Mouse (Mus musculus) midbrain, embryonic 16.5 days (tissue): Measurements from ENCODE around the gene Ankrd61. TPM values are rescaled to one million over a fixed set of nuclear protein-coding genes. Genes with fewer than 3 reads are reported as not detected.

Experiments
- ATAC-seq: fragments of 200-750 bp; cut with Nextera tagmentation; 2 replicates; pipeline ENCODE4 v1.8.0; 2017; ENCODE audit warnings: moderate TSS enrichment
- H3K27ac ChIP-seq: fragments of 300-500 bp; sonication (generic); 2 replicates; pipeline ENCODE4 v1.5.1; 2014; ENCODE audit warnings: mild to moderate bottlenecking, low read length, mixed read lengths
- H3K27me3 ChIP-seq: fragments of 300-500 bp; sonication (generic); 2 replicates; pipeline ENCODE4 v1.6.1; 2014; ENCODE audit warnings: low read depth, low read length, mixed read lengths; ENCODE audit not compliant: control insufficient read depth, insufficient read depth
- H3K36me3 ChIP-seq: fragments of 300-500 bp; sonication (generic); 2 replicates; pipeline ENCODE4 v1.6.1; 2014; ENCODE audit warnings: mild to moderate bottlenecking, low read length, moderate library complexity, mixed read lengths; ENCODE audit not compliant: control insufficient read depth, insufficient read depth
- H3K4me1 ChIP-seq: fragments of 300-500 bp; sonication (generic); 2 replicates; pipeline ENCODE4 v1.6.1; 2014; ENCODE audit warnings: mild to moderate bottlenecking, low read length, mixed read lengths; ENCODE audit not compliant: control insufficient read depth, insufficient read depth
- H3K4me2 ChIP-seq: fragments of 300-500 bp; sonication (generic); 2 replicates; pipeline ENCODE4 v1.6.1; 2014; ENCODE audit warnings: mild to moderate bottlenecking, low read length, mixed read lengths
- H3K4me3 ChIP-seq: fragments of 300-500 bp; sonication (generic); 2 replicates; pipeline ENCODE4 v1.5.1; 2014; ENCODE audit warnings: low read depth, mild to moderate bottlenecking, low read length, moderate library complexity, mixed read lengths
- H3K9ac ChIP-seq: fragments of 300-500 bp; sonication (generic); 2 replicates; pipeline ENCODE4 v1.6.1; 2014; ENCODE audit warnings: low read depth, low read length, mixed read lengths
- H3K9me3 ChIP-seq: fragments of 300-500 bp; sonication (generic); replicated peaks from 2 replicates; pipeline ENCODE4 v1.6.1; 2014; ENCODE audit warnings: mild to moderate bottlenecking, low read length, mixed read lengths; ENCODE audit not compliant: control insufficient read depth, poor library complexity, severe bottlenecking
- WGBS: fragments of 180-500 bp; shearing (Covaris S2); extraction: QIAGEN DNeasy Blood & Tissue Kit; methylation state at CpG from one replicate; pipeline ENCODE4 v1.1.7; 2014; 5-methylcytosine and 5-hydroxymethylcytosine counted together
- polyA plus RNA-seq: library from polyadenylated mRNA; unstranded; fragments of >200 nt; fragmentation: Nextera tagmentation; extraction: Ambion mirVana; gene quantifications from 2 replicates; pipeline ENCODE4 v1.2.1, GENCODE M21; 2015

Ankrd61 gene
- polyA plus RNA-seq, 1 experiment from 2014 or later: 0.78 TPM

DNA sequence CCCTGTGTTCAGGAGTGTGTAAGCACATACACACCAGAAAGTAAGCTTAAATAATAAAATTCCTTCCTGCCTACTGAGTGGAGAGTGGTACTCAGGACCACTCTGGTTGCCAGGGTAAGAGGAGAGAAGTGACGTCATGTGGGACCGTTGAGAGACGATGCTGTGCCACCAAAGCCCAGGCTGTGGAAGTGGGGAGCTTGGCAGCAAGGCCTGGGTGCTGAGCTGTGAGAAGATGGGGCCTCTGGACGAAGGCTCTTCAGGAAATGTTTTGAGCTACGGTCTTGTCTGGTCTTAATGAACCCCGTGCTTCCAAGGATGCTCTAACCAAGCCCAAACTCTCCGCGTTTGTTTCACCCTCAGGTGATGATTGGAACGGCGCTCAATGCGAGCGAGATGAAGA is 33.2 kb upstream of the Ankrd61 start:
- no peak overlapping the region for H3K9ac ChIP-seq
- no peaks in the 10 kb centered on the region for H3K9me3 ChIP-seq
- no peak for ATAC-seq
- H3K4me3 ChIP-seq: no peak overlapping the region
- H3K4me2 ChIP-seq: no peak overlapping the region
- 0 out of 2 replicates have a peak, but pooled peaks cover 2% of the 10 kb centered on the region for H3K4me1 ChIP-seq
- peaks cover 19% of the 10 kb centered on the region for H3K36me3 ChIP-seq
- WGBS: 96% methylated on average over 12 of the region's 12 CpGs
- H3K27ac ChIP-seq: no peak overlapping the region
- no peaks in the 10 kb centered on the region for H3K27me3 ChIP-seq

DNA sequence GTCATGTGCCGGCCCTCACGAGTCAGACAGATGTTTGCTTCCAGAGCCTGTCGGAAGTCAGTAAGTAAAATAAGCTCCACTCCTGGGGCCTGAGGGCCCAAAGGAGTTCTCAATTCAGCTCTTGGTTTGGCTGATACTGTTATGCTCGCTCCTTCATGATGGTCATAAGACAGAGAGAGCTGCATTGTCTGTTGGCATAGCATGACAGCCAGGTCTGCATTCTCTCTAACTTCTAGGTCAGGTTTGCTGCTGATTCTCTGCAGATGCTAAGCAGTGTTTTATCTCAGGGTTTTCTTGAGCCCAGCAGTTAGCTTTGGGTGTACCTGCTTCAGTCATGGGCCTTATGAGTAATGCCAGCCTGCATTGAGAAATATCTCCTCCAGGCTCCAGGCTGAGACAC is 31.8 kb upstream of the Ankrd61 start:
- Histone ChIP-seq H3K9me3 (no peaks in the 10 kb centered on the region), H3K27me3 (no peaks in the 10 kb centered on the region), H3K4me1 (0 out of 2 replicates have a peak, but pooled peaks cover 2% of the 10 kb centered on the region), H3K27ac (no peak overlapping the region), H3K4me3 (no peak overlapping the region), H3K4me2 (no peak overlapping the region), H3K9ac (no peak overlapping the region), H3K36me3 (peaks cover 30% of the 10 kb centered on the region)
- 94% methylated on average over 4 of the region's 4 CpGs for WGBS
- no peak for ATAC-seq

DNA sequence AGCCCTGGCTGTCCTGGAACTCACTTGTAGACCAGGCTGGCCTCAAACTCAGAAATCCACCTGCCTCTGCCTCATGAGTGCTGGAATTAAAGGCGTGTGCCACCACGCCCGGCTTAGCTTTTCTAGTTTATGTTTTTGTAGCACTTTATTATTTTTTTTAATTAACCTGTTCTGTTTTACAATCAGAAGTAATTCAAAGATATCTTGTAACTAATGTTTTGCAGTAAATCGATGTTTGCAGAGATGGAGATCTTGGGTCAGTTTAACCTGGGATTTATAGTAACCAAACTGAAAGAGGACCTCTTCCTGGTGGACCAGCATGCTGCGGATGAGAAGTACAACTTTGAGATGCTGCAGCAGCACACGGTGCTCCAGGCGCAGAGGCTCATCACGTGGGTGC is 30.4 kb upstream of the Ankrd61 start, which contains the start of gene Gm42421:
Gene Gm42421, plus strand, starts transcription at position 301 of the 400 bp plus-strand sequence.
- H3K27me3 ChIP-seq: no peaks in the 10 kb centered on the region
- H3K27ac ChIP-seq: no peak within 1 kb of the TSS
- H3K9ac ChIP-seq: no peak within 1 kb of the TSS
- H3K9me3 ChIP-seq: no peaks in the 10 kb centered on the region
- peaks cover 35% of the 10 kb centered on the region for H3K36me3 ChIP-seq
- no peak within 1 kb of the TSS for H3K4me2 ChIP-seq
- 0 out of 2 replicates have a peak, but pooled peaks cover 1% of the 10 kb centered on the region for H3K4me1 ChIP-seq
- ATAC-seq: no peak
- H3K4me3 ChIP-seq: no peak within 1 kb of the TSS
- 98% methylated on average over 8 of the region's 8 CpGs for WGBS

DNA sequence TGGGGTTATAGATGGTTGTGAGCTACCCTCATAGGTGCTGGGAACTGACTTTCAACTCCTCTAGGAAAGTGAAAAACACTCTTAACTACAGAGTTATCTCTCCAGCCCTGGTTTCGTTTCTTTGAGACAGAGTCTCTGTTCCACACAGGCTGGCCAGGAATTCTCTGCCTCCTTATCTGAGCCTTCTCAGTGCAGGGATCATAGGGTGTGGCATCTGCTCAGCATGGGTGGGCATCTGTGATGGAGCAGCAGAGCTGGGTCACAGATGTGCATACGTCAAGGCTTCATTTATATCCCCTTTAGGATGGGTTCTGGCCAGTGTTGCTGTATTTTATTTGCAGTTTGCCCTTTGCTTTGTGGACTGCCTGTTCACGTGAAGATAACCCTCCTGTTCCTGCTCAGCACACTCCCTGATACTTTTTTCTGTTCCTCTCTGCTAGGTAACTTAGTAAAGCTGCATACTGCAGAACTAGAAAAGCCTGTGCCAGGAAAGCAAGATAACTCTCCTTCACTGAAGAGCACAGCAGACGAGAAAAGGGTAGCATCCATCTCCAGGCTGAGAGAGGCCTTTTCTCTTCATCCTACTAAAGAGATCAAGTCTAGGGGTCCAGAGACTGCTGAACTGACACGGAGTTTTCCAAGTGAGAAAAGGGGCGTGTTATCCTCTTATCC is 27.4 kb upstream of the Ankrd61 start:
- Histone ChIP-seq H3K4me1 (no peaks in the 10 kb centered on the region), H3K4me2 (no peak overlapping the region), H3K9me3 (no peaks in the 10 kb centered on the region), H3K27me3 (no peaks in the 10 kb centered on the region), H3K4me3 (no peak overlapping the region), H3K9ac (no peak overlapping the region), H3K36me3 (peaks cover 37% of the 10 kb centered on the region), H3K27ac (no peak overlapping the region)
- ATAC-seq: no peak
- 94% methylated on average over 6 of the region's 6 CpGs for WGBS

DNA sequence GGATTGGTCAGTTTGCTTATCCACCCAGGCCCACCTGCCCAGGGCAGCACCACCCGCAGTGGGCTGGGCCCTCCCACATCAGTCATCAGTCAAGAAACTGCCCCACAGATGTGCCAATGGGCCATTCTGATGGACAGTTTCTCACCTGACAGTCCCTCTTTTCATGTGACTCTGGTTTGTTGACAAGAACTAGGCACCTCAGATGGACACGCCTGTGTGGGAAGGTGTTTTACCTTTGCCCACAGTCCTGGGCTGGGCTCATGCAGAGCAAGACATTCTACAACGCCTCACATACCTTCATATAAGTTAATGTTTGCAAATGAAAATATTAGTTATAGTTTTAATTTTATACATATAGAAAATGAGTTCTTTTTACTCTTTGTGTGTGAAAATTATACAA is 20.6 kb upstream of the Ankrd61 start:
- no peak for ATAC-seq

DNA sequence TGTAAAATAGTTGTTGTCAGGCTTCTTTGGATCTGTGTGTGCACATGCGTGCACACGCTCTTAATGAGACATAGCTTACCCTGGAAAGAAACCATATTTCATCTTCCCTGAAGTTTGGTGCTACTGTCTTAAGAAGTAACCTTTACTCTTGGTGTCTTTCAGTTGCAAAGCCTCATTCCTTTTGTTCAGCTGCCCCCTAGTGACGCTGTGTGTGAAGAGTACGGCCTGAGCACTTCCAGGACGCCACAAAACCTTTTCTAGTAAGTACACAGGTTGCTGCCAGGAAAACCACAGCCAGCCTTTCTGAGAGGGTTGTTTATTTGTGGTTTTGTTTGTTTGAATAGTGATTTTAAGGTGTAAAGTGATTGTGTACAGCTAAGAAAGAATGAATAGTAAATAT is 19.9 kb upstream of the Ankrd61 start:
- peaks cover 15% of the 10 kb centered on the region for H3K36me3 ChIP-seq
- H3K4me2 ChIP-seq: no peak overlapping the region
- 48% methylated on average over 5 of the region's 5 CpGs for WGBS
- H3K9ac ChIP-seq: no peak overlapping the region
- H3K4me1 ChIP-seq: no peaks in the 10 kb centered on the region
- no peak overlapping the region for H3K27ac ChIP-seq
- H3K9me3 ChIP-seq: no peaks in the 10 kb centered on the region
- H3K27me3 ChIP-seq: no peaks in the 10 kb centered on the region
- H3K4me3 ChIP-seq: no peak overlapping the region
- ATAC-seq: no peak

More for the DNA sequence above, 20.6 kb upstream of the Ankrd61 start:
- no peak overlapping the region for H3K27ac ChIP-seq
- H3K4me3 ChIP-seq: no peak overlapping the region
- 97% methylated on average over 3 of the region's 3 CpGs for WGBS
- H3K27me3 ChIP-seq: no peaks in the 10 kb centered on the region
- no peaks in the 10 kb centered on the region for H3K9me3 ChIP-seq
- peaks cover 18% of the 10 kb centered on the region for H3K36me3 ChIP-seq
- no peak overlapping the region for H3K4me2 ChIP-seq
- no peaks in the 10 kb centered on the region for H3K4me1 ChIP-seq
- H3K9ac ChIP-seq: no peak overlapping the region

DNA sequence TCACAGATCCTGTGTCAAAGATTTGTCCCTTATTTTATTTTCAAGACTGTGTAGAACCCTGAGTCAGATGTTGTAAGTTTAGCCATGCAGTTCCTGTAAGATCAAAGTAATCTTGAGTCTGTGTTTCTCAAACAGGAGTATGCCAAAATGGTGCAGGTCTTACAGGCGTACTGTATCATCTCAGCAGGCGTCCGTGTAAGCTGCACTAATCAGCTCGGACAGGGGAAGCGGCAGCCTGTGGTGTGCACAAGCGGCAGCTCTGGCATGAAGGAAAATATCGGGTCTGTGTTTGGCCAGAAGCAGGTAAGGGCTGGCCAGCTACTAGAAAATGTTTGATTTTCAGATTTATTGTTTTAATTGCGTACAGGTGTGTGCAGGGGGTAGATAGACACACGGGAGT is 18.7 kb upstream of the Ankrd61 start:
- Histone ChIP-seq H3K4me2 (no peak overlapping the region), H3K4me3 (no peak overlapping the region), H3K36me3 (peaks cover 14% of the 10 kb centered on the region; the same call in 1 of the 2 replicates), H3K27me3 (no peaks in the 10 kb centered on the region), H3K4me1 (peaks cover 1% of the 10 kb centered on the region; the same call in 1 of the 2 replicates), H3K9ac (no peak overlapping the region), H3K9me3 (no peaks in the 10 kb centered on the region), H3K27ac (no peak overlapping the region)
- ATAC-seq: no peak
- 88% methylated on average over 9 of the region's 9 CpGs for WGBS

DNA sequence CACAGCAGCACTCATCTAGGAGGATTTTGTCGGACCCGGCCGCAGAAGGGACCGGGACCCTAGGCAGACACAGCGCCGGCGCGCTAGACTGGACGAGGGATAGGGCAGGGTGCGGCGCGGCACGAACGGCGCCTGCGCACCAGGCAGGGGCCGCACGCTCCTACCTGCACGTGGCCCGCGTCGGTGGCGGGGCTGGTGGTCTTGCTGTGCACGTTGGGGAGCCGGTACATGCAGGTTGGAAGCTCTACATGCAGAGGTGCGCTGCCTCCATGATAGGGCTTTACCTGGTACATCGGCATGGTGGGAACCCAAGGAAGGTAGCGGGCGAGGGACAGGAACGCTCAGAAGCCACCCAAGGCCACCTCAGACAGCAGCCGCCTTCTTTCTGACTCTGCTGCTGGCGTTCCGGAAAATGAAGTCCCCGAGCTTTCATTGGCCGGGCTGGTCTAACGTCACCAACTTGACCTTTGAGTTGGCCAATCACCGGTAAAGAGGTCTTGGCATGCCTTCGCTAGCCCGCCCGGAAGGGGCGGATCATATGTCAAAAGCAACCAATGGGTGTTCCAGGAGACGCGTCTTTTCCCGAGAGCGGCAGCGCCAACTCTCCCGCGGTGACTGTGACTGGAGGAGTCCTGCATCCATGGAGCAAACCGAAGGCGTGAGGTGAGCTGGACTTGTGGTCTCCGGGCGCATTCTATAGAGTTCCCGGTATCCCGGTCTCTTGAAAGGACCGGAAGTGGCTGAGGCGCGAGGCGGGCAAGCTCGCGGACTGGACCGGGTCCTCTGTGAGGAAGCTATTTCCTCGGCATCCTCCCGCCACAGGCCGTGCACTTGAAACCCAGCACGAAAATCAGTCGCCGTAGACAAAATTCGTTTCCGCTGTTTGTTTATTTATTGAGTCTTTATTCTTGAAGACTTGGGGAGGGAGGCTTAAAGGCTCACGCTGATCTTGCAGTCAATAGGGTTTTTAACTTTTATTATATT is 12.2 kb upstream of the Ankrd61 start, which contains the start of the genes Aimp2 and Pms2:
Gene Aimp2, minus strand, starts transcription at position 431 of the 984 bp plus-strand sequence.
Gene Pms2, plus strand, starts transcription at position 548 of the 984 bp plus-strand sequence.
- peak; percentile 100 for ATAC-seq
- Histone ChIP-seq H3K4me1 (peaks cover 19% of the 10 kb centered on the region), H3K4me2 (peak within 1 kb of the TSS; percentile 90), H3K36me3 (peaks cover 9% of the 10 kb centered on the region), H3K27ac (peak within 1 kb of the TSS; percentile 88), H3K9me3 (no peaks in the 10 kb centered on the region), H3K9ac (peak within 1 kb of the TSS; percentile 71), H3K27me3 (no peaks in the 10 kb centered on the region), H3K4me3 (peak within 1 kb of the TSS; percentile 66)
- under 1% methylated on average over 70 of the region's 70 CpGs for WGBS
